Comparison of ENCODE assay signal across 8 mouse cellular contexts in genomic region chr5:139380385-139381248, GRCm38 (mm10). TPM values are rescaled to one million over a fixed set of nuclear protein-coding genes. Genes with fewer than 3 reads are reported as not detected.
A peak's percentile ranks its signal among the peaks of the same experiment; 100 is the strongest.
DNase-seq lines count a peak whose midpoint lies in the region; ATAC-seq and TF ChIP-seq lines count a peak whose summit lies in the region.

No protein-coding gene starts in this region.

- H3K36me3 ChIP-seq in erythroblast, embryonic 14.5 days (ENCODE audit: control insufficient read depth), result peaks cover 40% of the 10 kb centered on the region
- no peaks in the 10 kb centered on the region for H3K36me3 ChIP-seq in heart, embryonic 12.5 days
- no peaks in the 10 kb centered on the region for H3K36me3 ChIP-seq in kidney, postnatal 0 days (ENCODE audit: insufficient read depth, low read length)
- H3K36me3 ChIP-seq in liver, embryonic 11.5 days (ENCODE audit: control insufficient read depth, insufficient read depth, low read length), result no peaks in the 10 kb centered on the region; the same call in 1 of the 2 replicates
- H3K36me3 ChIP-seq in myocyte (ENCODE audit: control insufficient read depth, insufficient read depth), result no peaks in the 10 kb centered on the region

- under 1% methylated on average over 55 of the region's 73 CpGs for WGBS in heart, embryonic 12.5 days
- under 1% methylated on average over 71 of the region's 73 CpGs for WGBS in kidney, postnatal 0 days
- 1% methylated on average over 69 of the region's 73 CpGs for WGBS in liver, embryonic 11.5 days

- H3K4me1 ChIP-seq in erythroblast, embryonic 14.5 days (ENCODE audit: control insufficient read depth), result peaks cover 94% of the 10 kb centered on the region
- H3K4me1 ChIP-seq in heart, embryonic 12.5 days (replicated peaks), result peaks cover 90% of the 10 kb centered on the region
- peaks cover 63% of the 10 kb centered on the region for H3K4me1 ChIP-seq in kidney, postnatal 0 days (replicated peaks; ENCODE audit: insufficient read depth, low read length)
- peaks cover 88% of the 10 kb centered on the region for H3K4me1 ChIP-seq in liver, embryonic 11.5 days (replicated peaks; ENCODE audit: control insufficient read depth, insufficient read depth, low read length)

- TF ChIP-seq CTCF in brain, embryonic 14.5 days (IDR thresholded peaks at IDR 0.05; ENCODE audit: borderline replicate concordance, extremely low read depth, insufficient read depth, insufficient read length), result no peak
- TF ChIP-seq CTCF in kidney, postnatal 0 days (IDR thresholded peaks at IDR 0.05; ENCODE audit: low read depth), result no peak

- H3K4me3 ChIP-seq in erythroblast, embryonic 14.5 days (replicated peaks), result peak overlapping the region; percentile 64
- peak overlapping the region; percentile 80 for H3K4me3 ChIP-seq in heart, embryonic 12.5 days
- peak overlapping the region; percentile 66 for H3K4me3 ChIP-seq in kidney, postnatal 0 days (replicated peaks; ENCODE audit: low read depth, low read length)
- H3K4me3 ChIP-seq in liver, embryonic 11.5 days (ENCODE audit: low read depth, low read length), result peak overlapping the region; percentile 75
- H3K4me3 ChIP-seq in myocyte, result peak overlapping the region; percentile 34

- ATAC-seq in heart, embryonic 12.5 days (ENCODE audit: insufficient number of reproducible peaks, low FRiP score), result peak; percentile 89
- ATAC-seq in kidney, postnatal 0 days (replicated peaks; ENCODE audit: low FRiP score, low read depth), result peak; percentile 82
- ATAC-seq in liver, embryonic 11.5 days (replicated peaks; ENCODE audit: low FRiP score), result peak; percentile 77

- peak overlapping the region; percentile 89 for H3K4me2 ChIP-seq in heart, embryonic 12.5 days
- H3K4me2 ChIP-seq in kidney, postnatal 0 days (ENCODE audit: low read length), result peak overlapping the region; percentile 78
- peak overlapping the region; percentile 76 for H3K4me2 ChIP-seq in liver, embryonic 11.5 days
- peak overlapping the region; percentile 91 for H3K4me2 ChIP-seq in myocyte (ENCODE audit: low read depth)

- peak overlapping the region; percentile 88 for H3K9ac ChIP-seq in heart, embryonic 12.5 days
- peak overlapping the region; percentile 67 for H3K9ac ChIP-seq in kidney, postnatal 0 days (ENCODE audit: low read depth, low read length)
- H3K9ac ChIP-seq in liver, embryonic 11.5 days (ENCODE audit: low read depth, low read length), result peak overlapping the region; percentile 80

- TF ChIP-seq POLR2A in brain, embryonic 14.5 days (IDR thresholded peaks at IDR 0.05; ENCODE audit: borderline replicate concordance, extremely low read depth, insufficient read depth, insufficient read length, poor library complexity, severe bottlenecking), result no peak
- TF ChIP-seq POLR2A in myocyte (IDR thresholded peaks at IDR 0.05; ENCODE audit: insufficient read length, low read depth), result peak; percentile 69

- H3K9me3 ChIP-seq in erythroblast, embryonic 14.5 days (ENCODE audit: control insufficient read depth, low read length), result no peaks in the 10 kb centered on the region
- no peaks in the 10 kb centered on the region for H3K9me3 ChIP-seq in heart, embryonic 12.5 days (replicated peaks)
- H3K9me3 ChIP-seq in kidney, postnatal 0 days (replicated peaks; ENCODE audit: low read length), result no peaks in the 10 kb centered on the region
- H3K9me3 ChIP-seq in liver, embryonic 11.5 days (ENCODE audit: control insufficient read depth, low read length), result no peaks in the 10 kb centered on the region

- peak; percentile 96 for DNase-seq in 416B (ENCODE audit: low read depth)
- peak; percentile 91 for DNase-seq in brain, embryonic 14.5 days (ENCODE audit: low read depth)
- DNase-seq in kidney, postnatal 0 days (ENCODE audit: low spot score), result peak; percentile 96
- peak; percentile 89 for DNase-seq in liver, embryonic 11.5 days (ENCODE audit: low spot score)
- DNase-seq in spleen, postnatal 4 days (ENCODE audit: low spot score in 2 of 2), result peak; percentile 96

- H3ac ChIP-seq in myocyte (ENCODE audit: control insufficient read depth, insufficient read length), result peak overlapping the region; percentile 14

- H3K79me2 ChIP-seq in myocyte (ENCODE audit: control insufficient read depth, insufficient read depth), result no peaks in the 10 kb centered on the region

- no peaks in the 10 kb centered on the region for H3K27me3 ChIP-seq in erythroblast, embryonic 14.5 days (ENCODE audit: control insufficient read depth)
- no peaks in the 10 kb centered on the region for H3K27me3 ChIP-seq in heart, embryonic 12.5 days (replicated peaks)
- no peaks in the 10 kb centered on the region for H3K27me3 ChIP-seq in kidney, postnatal 0 days (ENCODE audit: insufficient read depth, low read length)
- no peaks in the 10 kb centered on the region for H3K27me3 ChIP-seq in liver, embryonic 11.5 days (replicated peaks; ENCODE audit: control insufficient read depth, insufficient read depth, low read length)
- H3K27me3 ChIP-seq in myocyte (ENCODE audit: control insufficient read depth, insufficient read depth, insufficient read length), result no peaks in the 10 kb centered on the region

- peak overlapping the region; percentile 97 for H3K27ac ChIP-seq in heart, embryonic 12.5 days (ENCODE audit: poor library complexity, severe bottlenecking)
- H3K27ac ChIP-seq in kidney, postnatal 0 days, result peak overlapping the region; percentile 95
- H3K27ac ChIP-seq in liver, embryonic 11.5 days (ENCODE audit: low read depth, low read length), result peak overlapping the region; percentile 99

TF ChIP-seq in myocyte, 11 proteins besides CTCF, POLR2A, EP300 and RAD21:
- TF ChIP-seq TCF3 (IDR thresholded peaks at IDR 0.05; ENCODE audit: insufficient read length, low read depth) (peak; percentile 26), CEBPB (IDR thresholded peaks at IDR 0.05; ENCODE audit: insufficient read depth, poor library complexity, severe bottlenecking) (no peak), USF1 (IDR thresholded peaks at IDR 0.05; ENCODE audit: low read depth) (no peak), SRF (IDR thresholded peaks at IDR 0.05; ENCODE audit: control insufficient read depth, insufficient read length, low read depth) (no peak), E2F4 (IDR thresholded peaks at IDR 0.05; ENCODE audit: insufficient read depth) (no peak), TCF12 (IDR thresholded peaks at IDR 0.05; ENCODE audit: insufficient read depth, poor library complexity, severe bottlenecking) (no peak), REST (IDR thresholded peaks at IDR 0.05; ENCODE audit: insufficient read depth, insufficient read length) (no peak), POLR2AphosphoS2 (IDR thresholded peaks at IDR 0.05; ENCODE audit: insufficient read length, low read depth) (peak; percentile 70), MYOD1 (IDR thresholded peaks at IDR 0.05; ENCODE audit: control insufficient read depth in 1 of 3, insufficient read length in 2 of 3, low read depth in 2 of 3) (peak in 2 of 3 experiments; percentile 37 to 75), MYOG (IDR thresholded peaks at IDR 0.05; ENCODE audit: control insufficient read depth in 1 of 3, insufficient read depth in 1 of 3, insufficient read length in 2 of 3, low read depth in 2 of 3) (peak in 2 of 3 experiments; percentile 39 to 76), MAX (IDR thresholded peaks at IDR 0.05; ENCODE audit: low read depth) (no peak)

RNA-seq across cellular contexts. Expression of gene Gpr146, which starts 3.1 kb away (rescaled TPM):
- polyA plus RNA-seq in brain, embryonic 14.5 days (2012; rRNA removed), result 1.5 and 2.0 TPM in 2 replicates
- 8.1 and 9.7 TPM in 2 replicates for polyA plus RNA-seq in erythroblast, embryonic 14.5 days (2012)
- polyA plus RNA-seq in heart, embryonic 12.5 days (2016; fragmentation: Nextera tagmentation; extraction: Ambion mirVana), result 8.2 and 8.5 TPM in 2 replicates
- 7.6 and 7.8 TPM in 2 replicates for polyA plus RNA-seq in kidney, postnatal 0 days (2015; fragmentation: Nextera tagmentation; extraction: Ambion mirVana)
- polyA plus RNA-seq in liver, embryonic 11.5 days (2014; fragmentation: Nextera tagmentation; extraction: Ambion mirVana), result 13.4 and 15.1 TPM in 2 replicates
- 11.7 TPM for polyA plus RNA-seq in myocyte (2012; fragmentation: generic; extraction: Trizol)

RNA-seq across cellular contexts. Expression of gene C130050O18Rik, which starts 24.5 kb away (rescaled TPM):
- 0.20 and 0.33 TPM in 2 replicates for polyA plus RNA-seq in brain, embryonic 14.5 days (2012; rRNA removed)
- polyA plus RNA-seq in erythroblast, embryonic 14.5 days (2012), result not detected in 2 replicates
- polyA plus RNA-seq in heart, embryonic 12.5 days (2016; fragmentation: Nextera tagmentation; extraction: Ambion mirVana), result 0.10 and 0.36 TPM in 2 replicates
- polyA plus RNA-seq in kidney, postnatal 0 days (2015; fragmentation: Nextera tagmentation; extraction: Ambion mirVana), result 1.2 and 1.5 TPM in 2 replicates
- polyA plus RNA-seq in liver, embryonic 11.5 days (2014; fragmentation: Nextera tagmentation; extraction: Ambion mirVana), result 1.5 and 1.6 TPM in 2 replicates
- 0.25 TPM for polyA plus RNA-seq in myocyte (2012; fragmentation: generic; extraction: Trizol)

RNA-seq across cellular contexts. Expression of gene Cyp2w1, which starts 28.2 kb away (rescaled TPM):
- 1.7 and 2.4 TPM in 2 replicates for polyA plus RNA-seq in brain, embryonic 14.5 days (2012; rRNA removed)
- polyA plus RNA-seq in erythroblast, embryonic 14.5 days (2012), result 0.02 and 0.06 TPM in 2 replicates
- not detected in 2 replicates for polyA plus RNA-seq in heart, embryonic 12.5 days (2016; fragmentation: Nextera tagmentation; extraction: Ambion mirVana)
- polyA plus RNA-seq in kidney, postnatal 0 days (2015; fragmentation: Nextera tagmentation; extraction: Ambion mirVana), result not detected in 2 replicates
- not detected in 2 replicates for polyA plus RNA-seq in liver, embryonic 11.5 days (2014; fragmentation: Nextera tagmentation; extraction: Ambion mirVana)
- polyA plus RNA-seq in myocyte (2012; fragmentation: generic; extraction: Trizol), result not detected

RNA-seq across cellular contexts. Expression of gene Cox19, which starts 29.4 kb away (rescaled TPM):
- polyA plus RNA-seq in brain, embryonic 14.5 days (2012; rRNA removed), result 123 and 149 TPM in 2 replicates
- polyA plus RNA-seq in erythroblast, embryonic 14.5 days (2012), result 5.5 and 10.5 TPM in 2 replicates
- 66.2 and 72.6 TPM in 2 replicates for polyA plus RNA-seq in heart, embryonic 12.5 days (2016; fragmentation: Nextera tagmentation; extraction: Ambion mirVana)
- polyA plus RNA-seq in kidney, postnatal 0 days (2015; fragmentation: Nextera tagmentation; extraction: Ambion mirVana), result 116 TPM in 2 replicates
- polyA plus RNA-seq in liver, embryonic 11.5 days (2014; fragmentation: Nextera tagmentation; extraction: Ambion mirVana), result 98.1 and 103 TPM in 2 replicates
- 66.0 TPM for polyA plus RNA-seq in myocyte (2012; fragmentation: generic; extraction: Trizol)

RNA-seq across cellular contexts. Expression of gene Gper1, which starts 42.3 kb away (rescaled TPM):
- 6.5 and 6.8 TPM in 2 replicates for polyA plus RNA-seq in brain, embryonic 14.5 days (2012; rRNA removed)
- not detected in 2 replicates for polyA plus RNA-seq in erythroblast, embryonic 14.5 days (2012)
- polyA plus RNA-seq in heart, embryonic 12.5 days (2016; fragmentation: Nextera tagmentation; extraction: Ambion mirVana), result 0.79 and 0.96 TPM in 2 replicates
- 11.3 and 11.9 TPM in 2 replicates for polyA plus RNA-seq in kidney, postnatal 0 days (2015; fragmentation: Nextera tagmentation; extraction: Ambion mirVana)
- 0.38 and 0.58 TPM in 2 replicates for polyA plus RNA-seq in liver, embryonic 11.5 days (2014; fragmentation: Nextera tagmentation; extraction: Ambion mirVana)
- polyA plus RNA-seq in myocyte (2012; fragmentation: generic; extraction: Trizol), result 9.2 TPM

Comparison
In these comparisons a context has a peak if more than half of its experiments do, and no peak if none do; other contexts are left out.
1. Peak in every context shown above with its lines: DNase-seq, ATAC-seq, H3K4me3 ChIP-seq and H3K27ac ChIP-seq.